Mouse (Mus musculus): ENCODE data around the gene Casp8.

DNA sequence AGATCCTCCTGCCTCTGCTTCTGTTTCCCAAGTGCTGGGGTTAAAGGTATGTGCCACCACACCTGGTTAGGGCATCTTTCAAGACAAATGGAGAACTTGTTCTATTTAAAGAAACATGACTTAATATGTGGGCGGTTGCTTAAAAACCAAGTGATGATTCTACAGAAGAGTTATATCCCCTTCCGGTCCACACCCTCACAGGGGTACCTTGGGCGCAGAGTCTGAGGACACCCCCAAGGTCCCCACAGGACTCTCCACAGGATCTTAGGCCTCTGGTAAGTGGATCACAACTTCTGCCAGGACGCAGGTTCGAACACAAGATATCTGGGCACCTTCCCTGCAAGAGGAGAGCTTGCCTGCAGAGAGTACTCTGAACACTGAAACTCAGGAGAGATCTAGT, 19.8 kb upstream of the Casp8 start:
- TF ChIP-seq CTCF (conservative IDR thresholded peaks at IDR 0.05 in 1 of 2, IDR thresholded peaks at IDR 0.05 in 1 of 2; ENCODE audit: low read depth in 2 of 2, low read length in 2 of 2) (no peak), MEF2A (IDR thresholded peaks at IDR 0.05; ENCODE audit: borderline replicate concordance, low read depth, low read length) (no peak), IRF4 (IDR thresholded peaks at IDR 0.05; ENCODE audit: low read depth, low read length) (no peak), ZNF384 (IDR thresholded peaks at IDR 0.05; ENCODE audit: low read depth, low read length) (no peak), TBP (conservative IDR thresholded peaks at IDR 0.05; ENCODE audit: low read depth, low read length) (no peak), POLR2A (IDR thresholded peaks at IDR 0.05; ENCODE audit: low read depth, low read length) (no peak), RAD21 (IDR thresholded peaks at IDR 0.05; ENCODE audit: low read depth, low read length) (no peak), POLR2AphosphoS2 (IDR thresholded peaks at IDR 0.05; ENCODE audit: low read depth, low read length) (no peak), NELFE (IDR thresholded peaks at IDR 0.05; ENCODE audit: low read depth, low read length) (no peak), MAFK (IDR thresholded peaks at IDR 0.05; ENCODE audit: insufficient replicate concordance, low read length) (no peak), CHD1 (IDR thresholded peaks at IDR 0.05; ENCODE audit: low read depth, low read length) (no peak)
